Mouse (Mus musculus) embryonic facial prominence, embryonic 14.5 days (tissue): Measurements from ENCODE around the gene Cnnm3. TPM values are rescaled to one million over a fixed set of nuclear protein-coding genes. Genes with fewer than 3 reads are reported as not detected.

ENCODE experiments used
- ATAC-seq: fragments of 200-750 bp; cut with Nextera tagmentation; 2 replicates; pipeline ENCODE4 v1.8.0; 2017; ENCODE audit warnings: low read depth, moderate number of reproducible peaks, moderate TSS enrichment
- DNase-seq: peaks from one replicate; pipeline ENCODE4 v3.0.0-alpha.2; 2015; ENCODE audit warnings: low spot score
- H3K27ac ChIP-seq: fragments of 300-500 bp; sonication (generic); replicated peaks from 2 replicates; pipeline ENCODE4 v1.5.1; 2014; ENCODE audit warnings: low read depth, mild to moderate bottlenecking, low read length, moderate library complexity
- H3K27me3 ChIP-seq: fragments of 300-500 bp; sonication (generic); replicated peaks from 2 replicates; pipeline ENCODE4 v1.6.1; 2014; ENCODE audit warnings: low read length; ENCODE audit not compliant: control insufficient read depth, insufficient read depth
- H3K36me3 ChIP-seq: fragments of 300-500 bp; sonication (generic); 2 replicates; pipeline ENCODE4 v1.6.1; 2014; ENCODE audit warnings: low read length, mixed read lengths; ENCODE audit not compliant: control insufficient read depth, insufficient read depth
- H3K4me1 ChIP-seq: fragments of 300-500 bp; sonication (generic); 2 replicates; pipeline ENCODE4 v1.6.1; 2014; ENCODE audit warnings: antibody characterized with exemption, low read length; ENCODE audit not compliant: control insufficient read depth, insufficient read depth
- H3K4me2 ChIP-seq: fragments of 300-500 bp; sonication (generic); 2 replicates; pipeline ENCODE4 v1.6.1; 2014; ENCODE audit warnings: low read depth, mild to moderate bottlenecking, low read length, moderate library complexity, mixed read lengths
- H3K4me3 ChIP-seq: fragments of 300-500 bp; sonication (generic); 2 replicates; pipeline ENCODE4 v1.5.1; 2014; ENCODE audit warnings: low read depth, mild to moderate bottlenecking, low read length
- H3K9ac ChIP-seq: fragments of 300-500 bp; sonication (generic); 2 replicates; pipeline ENCODE4 v1.6.1; 2014; ENCODE audit warnings: low read depth, mild to moderate bottlenecking, low read length, moderate library complexity, mixed read lengths
- H3K9me3 ChIP-seq: fragments of 300-500 bp; sonication (generic); 2 replicates; pipeline ENCODE4 v1.6.1; 2016; ENCODE audit warnings: low read length; ENCODE audit not compliant: control insufficient read depth
- WGBS: fragments of 180-500 bp; shearing (Covaris S2); extraction: QIAGEN DNeasy Blood & Tissue Kit; methylation state at CpG from one replicate; pipeline ENCODE4 v1.1.7; 2014; 5-methylcytosine and 5-hydroxymethylcytosine counted together
- polyA plus RNA-seq: library from polyadenylated mRNA; unstranded; fragments of >200 nt; fragmentation: Nextera tagmentation; extraction: Ambion mirVana; gene quantifications from 2 replicates; pipeline ENCODE4 v1.2.1, GENCODE M21; 2014

The Cnnm3 gene
- polyA plus RNA-seq, 1 experiment from 2014 or later = 5.1 TPM

DNA sequence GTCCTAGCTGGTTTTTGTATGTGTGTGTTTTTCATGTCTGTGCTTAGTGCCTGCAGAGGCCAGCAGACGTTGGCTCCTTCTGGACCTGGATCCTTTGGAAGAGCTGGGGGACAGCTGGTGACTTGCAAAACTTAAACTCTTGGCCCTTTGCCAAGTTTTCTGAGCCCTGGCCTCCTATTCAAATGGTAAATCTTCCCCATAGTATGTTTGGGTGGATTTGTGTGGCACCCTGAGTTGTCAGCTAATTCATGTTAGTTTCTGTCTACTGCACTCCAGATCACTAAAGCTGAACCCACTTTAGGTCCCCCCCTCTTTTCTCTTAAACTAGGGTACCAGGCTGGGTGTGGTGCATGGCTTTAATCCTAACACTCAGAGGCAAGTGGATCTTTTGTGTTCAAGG, 16.7 kb downstream of the Cnnm3 start:
- ATAC-seq = peak; percentile 28; the same call in 1 of the 2 replicates
- H3K36me3 ChIP-seq = peaks cover 43% of the 10 kb centered on the region
- no peaks in the 10 kb centered on the region for H3K4me1 ChIP-seq
- peak; percentile 85 for DNase-seq
- no peaks in the 10 kb centered on the region for H3K9me3 ChIP-seq
- no peak overlapping the region for H3K4me3 ChIP-seq
- H3K27ac ChIP-seq = no peak overlapping the region
- H3K27me3 ChIP-seq = no peaks in the 10 kb centered on the region
- WGBS = 25% methylated on average over 1 of the region's 1 CpGs
- no peak overlapping the region for H3K4me2 ChIP-seq
- no peak overlapping the region for H3K9ac ChIP-seq

DNA sequence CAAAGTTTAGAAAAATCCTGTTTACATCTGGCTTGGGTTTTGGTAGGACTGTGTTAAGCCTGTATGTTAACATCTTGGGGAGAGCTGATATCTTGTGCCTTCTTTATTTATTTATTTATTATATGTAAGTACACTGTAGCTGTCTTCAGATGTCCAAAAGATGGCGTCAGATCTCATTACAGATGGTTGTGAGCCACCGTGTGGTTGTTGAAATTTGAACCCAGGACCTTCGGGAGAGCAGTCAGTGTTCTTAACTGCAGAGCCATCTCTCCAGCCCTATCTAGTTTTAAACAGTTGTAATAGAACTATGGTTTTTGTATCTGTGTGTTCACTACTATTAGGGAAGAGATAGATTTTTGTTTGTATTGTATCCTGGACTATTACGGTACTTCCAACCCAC, 17.6 kb downstream of the Cnnm3 start:
- H3K36me3 ChIP-seq = peaks cover 37% of the 10 kb centered on the region
- H3K4me3 ChIP-seq = no peak overlapping the region
- no peak overlapping the region for H3K27ac ChIP-seq
- H3K4me2 ChIP-seq = no peak overlapping the region
- WGBS = 69% methylated on average over 4 of the region's 4 CpGs
- no peak for ATAC-seq
- no peak overlapping the region for H3K9ac ChIP-seq
- H3K27me3 ChIP-seq = no peaks in the 10 kb centered on the region
- no peak for DNase-seq
- no peaks in the 10 kb centered on the region for H3K4me1 ChIP-seq
- no peaks in the 10 kb centered on the region for H3K9me3 ChIP-seq

DNA sequence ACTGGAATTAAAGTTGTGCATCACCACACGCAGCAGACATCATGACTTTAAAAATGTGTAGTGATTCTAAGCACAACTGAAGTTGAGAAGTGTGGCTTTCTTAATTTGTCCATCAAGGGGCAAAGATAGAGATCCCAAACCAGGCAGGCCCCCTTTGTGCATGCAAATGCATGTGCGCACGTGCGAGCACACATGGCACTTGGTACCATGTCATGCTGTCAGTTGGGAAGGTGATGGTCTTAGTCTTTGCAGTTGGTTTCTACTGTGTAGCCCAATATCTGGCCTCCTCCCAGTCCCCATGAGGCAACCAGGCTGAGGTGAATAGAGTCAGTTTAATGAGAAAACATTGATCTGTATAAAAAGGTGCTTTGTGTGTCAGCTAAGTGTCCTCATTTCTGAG, 18.2 kb downstream of the Cnnm3 start:
- 92% methylated on average over 4 of the region's 4 CpGs for WGBS
- Histone ChIP-seq H3K4me3 (no peak overlapping the region), H3K27me3 (no peaks in the 10 kb centered on the region), H3K27ac (no peak overlapping the region), H3K9me3 (no peaks in the 10 kb centered on the region), H3K4me2 (no peak overlapping the region), H3K9ac (no peak overlapping the region), H3K4me1 (no peaks in the 10 kb centered on the region), H3K36me3 (peaks cover 31% of the 10 kb centered on the region)
- DNase-seq = no peak
- ATAC-seq = no peak

DNA sequence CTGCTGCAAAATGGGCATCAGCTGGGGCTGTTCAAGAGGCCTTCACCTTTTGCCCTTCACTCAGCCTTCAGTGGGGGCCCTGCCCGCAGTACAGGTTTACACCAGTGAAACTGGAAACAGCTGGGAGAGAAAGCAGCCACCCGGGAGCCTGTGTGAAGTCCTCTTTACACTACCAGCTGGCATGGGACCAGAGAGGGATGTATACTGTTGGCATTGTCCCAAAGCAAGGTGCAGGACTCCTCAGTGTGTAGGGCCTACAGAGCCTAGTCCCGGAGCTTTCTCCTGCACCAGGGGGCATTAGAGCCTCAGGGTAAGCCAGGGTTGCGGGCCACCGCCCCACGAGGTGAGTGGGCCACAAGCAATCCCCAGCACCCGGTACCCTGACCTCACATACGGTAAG, 18.8 kb downstream of the Cnnm3 start:
- Histone ChIP-seq H3K4me3 (no peak overlapping the region), H3K4me1 (no peaks in the 10 kb centered on the region), H3K4me2 (no peak overlapping the region), H3K36me3 (peaks cover 25% of the 10 kb centered on the region), H3K9me3 (no peaks in the 10 kb centered on the region), H3K9ac (no peak overlapping the region), H3K27me3 (no peaks in the 10 kb centered on the region), H3K27ac (no peak overlapping the region)
- DNase-seq = peak; percentile 61
- WGBS = 69% methylated on average over 8 of the region's 8 CpGs
- no peak for ATAC-seq

DNA sequence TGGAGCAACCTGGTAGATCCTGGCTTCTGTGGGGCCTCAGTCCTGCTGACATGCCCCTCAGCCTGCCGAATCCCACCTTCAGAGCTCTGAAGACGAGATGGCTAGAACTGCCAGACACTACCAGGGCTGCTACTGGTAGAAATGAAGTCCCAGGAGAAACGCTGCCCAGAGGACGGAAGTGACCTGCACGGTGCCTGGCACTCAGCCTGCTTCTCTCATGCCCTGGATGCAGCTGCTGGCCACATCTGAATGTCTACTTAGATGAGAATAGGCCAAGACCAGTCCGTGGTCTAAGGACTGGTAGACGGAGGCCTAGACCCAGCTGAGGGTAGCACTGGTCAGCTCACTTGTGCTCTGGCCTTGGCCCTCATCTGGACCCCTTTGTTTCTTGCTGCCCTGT, 19.3 kb downstream of the Cnnm3 start:
- Histone ChIP-seq H3K4me1 (no peaks in the 10 kb centered on the region), H3K4me2 (no peak overlapping the region), H3K9ac (no peak overlapping the region), H3K9me3 (no peaks in the 10 kb centered on the region), H3K27ac (no peak overlapping the region), H3K36me3 (peaks cover 21% of the 10 kb centered on the region), H3K4me3 (no peak overlapping the region), H3K27me3 (no peaks in the 10 kb centered on the region)
- no peak for ATAC-seq
- 91% methylated on average over 7 of the region's 7 CpGs for WGBS
- DNase-seq = no peak

DNA sequence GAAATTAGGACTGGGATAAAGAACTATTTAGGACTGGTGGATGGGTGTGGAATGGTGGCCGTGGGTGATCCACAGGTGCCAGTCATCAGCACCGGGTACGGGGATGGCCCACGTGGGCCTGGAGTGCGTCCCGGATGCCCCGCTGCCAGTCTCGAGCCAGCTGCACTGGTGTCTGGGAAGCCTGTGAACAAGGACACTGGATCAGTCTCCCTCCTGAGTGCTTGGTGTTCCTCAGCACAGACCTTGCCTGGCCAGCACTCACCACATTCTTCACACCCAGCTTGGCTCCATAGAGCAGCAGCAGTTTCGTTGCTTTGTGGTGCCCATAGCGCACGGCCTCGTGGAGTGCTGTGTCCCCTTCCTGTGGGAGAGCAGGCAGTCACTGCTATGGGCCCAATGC, 19.8 kb downstream of the Cnnm3 start:
- ATAC-seq (no peak), DNase-seq (no peak)
- H3K4me3 ChIP-seq = no peak overlapping the region
- H3K9me3 ChIP-seq = no peaks in the 10 kb centered on the region
- 90% methylated on average over 10 of the region's 12 CpGs for WGBS
- H3K4me2 ChIP-seq = no peak overlapping the region
- H3K9ac ChIP-seq = no peak overlapping the region
- no peaks in the 10 kb centered on the region for H3K27me3 ChIP-seq
- H3K27ac ChIP-seq = no peak overlapping the region
- no peaks in the 10 kb centered on the region for H3K4me1 ChIP-seq
- peaks cover 17% of the 10 kb centered on the region; the same call in 1 of the 2 replicates for H3K36me3 ChIP-seq

DNA sequence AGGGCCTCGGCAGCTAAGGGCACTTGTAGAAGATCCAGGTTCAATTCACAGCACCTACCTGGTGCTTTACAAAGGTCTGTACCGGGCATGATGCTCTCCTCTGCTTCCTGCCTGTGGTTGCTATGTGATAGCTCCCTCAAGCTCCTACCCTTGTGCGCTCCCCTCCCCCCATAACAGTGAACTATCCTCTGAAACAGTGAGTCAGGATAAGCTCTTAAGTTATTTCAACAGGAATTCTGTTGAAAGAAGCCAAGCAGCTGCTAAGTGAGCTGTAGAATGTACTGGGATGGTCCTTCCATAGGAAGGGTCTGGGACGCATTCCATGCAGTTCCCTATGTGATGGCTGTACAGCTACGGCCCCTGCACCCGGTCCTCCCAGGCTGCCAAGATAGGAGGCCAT, 21.9 kb downstream of the Cnnm3 start:
- Histone ChIP-seq H3K9ac (no peak overlapping the region), H3K4me3 (no peak overlapping the region), H3K27ac (0 out of 2 replicates have a peak overlapping the region, but pooled peaks have one; percentile 33), H3K27me3 (no peaks in the 10 kb centered on the region), H3K4me1 (no peaks in the 10 kb centered on the region), H3K9me3 (no peaks in the 10 kb centered on the region), H3K4me2 (no peak overlapping the region), H3K36me3 (peaks cover 15% of the 10 kb centered on the region; the same call in 1 of the 2 replicates)
- peak; percentile 55 for DNase-seq
- 65% methylated on average over 6 of the region's 6 CpGs for WGBS
- 0 out of 2 replicates have a peak, but pooled peaks have one; percentile 24 for ATAC-seq

DNA sequence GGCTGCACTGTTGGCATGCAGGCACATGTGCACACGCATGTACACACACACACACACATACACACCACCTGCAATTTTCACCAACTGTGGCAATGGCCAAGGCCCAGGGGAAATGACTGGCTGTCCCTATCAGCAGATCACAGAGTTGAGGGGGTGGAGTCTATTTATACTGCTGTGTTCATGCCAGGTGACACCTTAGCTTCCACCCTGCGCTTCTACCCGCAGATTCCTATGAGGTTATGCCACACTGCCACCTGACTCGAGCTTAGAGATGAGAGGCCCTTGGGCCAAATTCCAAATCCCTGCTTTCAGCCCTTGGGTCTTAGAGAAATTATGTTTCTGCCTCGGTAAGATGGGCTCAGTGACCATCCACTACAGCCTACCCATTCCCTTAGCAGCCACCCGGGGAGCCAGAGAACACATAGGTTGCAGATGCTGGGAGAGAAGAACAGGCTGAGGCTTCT, 23.0 kb downstream of the Cnnm3 start:
- WGBS = 63% methylated on average over 6 of the region's 6 CpGs
- no peaks in the 10 kb centered on the region for H3K9me3 ChIP-seq
- DNase-seq (peak; percentile 59), ATAC-seq (peak; percentile 16; the same call in 1 of the 2 replicates)
- no peak overlapping the region for H3K27ac ChIP-seq
- H3K4me1 ChIP-seq = no peaks in the 10 kb centered on the region
- peaks cover 24% of the 10 kb centered on the region for H3K36me3 ChIP-seq
- H3K4me2 ChIP-seq = no peak overlapping the region
- H3K4me3 ChIP-seq = no peak overlapping the region
- H3K9ac ChIP-seq = no peak overlapping the region
- no peaks in the 10 kb centered on the region for H3K27me3 ChIP-seq
